Mouse (Mus musculus) ES-E14 (cell line): ENCODE measurements around the gene Osbpl2. TPM values are rescaled to one million over a fixed set of nuclear protein-coding genes. Genes with fewer than 3 reads are reported as not detected.

Experiments used
- DNase-seq: peaks from one replicate; pipeline ENCODE4 v3.0.0-alpha.2; 2013; ENCODE audit warnings: low read depth, low spot score
- H3K27ac ChIP-seq: 2 replicates; pipeline ENCODE4 v1.5.1; 2012; ENCODE audit warnings: low read depth, mild to moderate bottlenecking, low read length, moderate library complexity, mixed read lengths; ENCODE audit not compliant: poor library complexity, insufficient read depth, severe bottlenecking
- H3K36me3 ChIP-seq: 2 replicates; pipeline ENCODE4 v1.6.1; 2012; ENCODE audit warnings: mild to moderate bottlenecking, low read length, moderate library complexity, mixed read lengths; ENCODE audit not compliant: control insufficient read depth, poor library complexity, insufficient read depth, severe bottlenecking
- H3K4me1 ChIP-seq, 2 experiments: fragments of 150-350 bp in 1 of 2; sonication (generic) in 1 of 2; 2 replicates each; pipeline ENCODE4 v1.6.1; 2012; ENCODE audit warnings: low read length in 2 of 2, mild to moderate bottlenecking in 1 of 2, mixed read lengths in 1 of 2; ENCODE audit not compliant: control insufficient read depth in 2 of 2, insufficient read depth in 2 of 2, poor library complexity in 1 of 2
- H3K4me3 ChIP-seq, 2 experiments: fragments of 150-350 bp in 1 of 2; sonication (generic) in 1 of 2; 2 replicates each; pipeline ENCODE4 v1.5.1; 2012; ENCODE audit warnings: low read length in 2 of 2, low read depth in 1 of 2, mild to moderate bottlenecking in 1 of 2, mixed read lengths in 1 of 2; ENCODE audit not compliant: insufficient read depth in 1 of 2, poor library complexity in 1 of 2, severe bottlenecking in 1 of 2
- H3K9ac ChIP-seq: 2 replicates; pipeline ENCODE4 v1.6.1; 2012; ENCODE audit warnings: low read depth, mild to moderate bottlenecking, low read length, mixed read lengths; ENCODE audit not compliant: poor library complexity, insufficient read depth, severe bottlenecking
- H3K9me3 ChIP-seq: fragments of 150-350 bp; sonication (generic); 2 replicates; pipeline ENCODE4 v1.6.1; 2012; ENCODE audit warnings: low read depth, mild to moderate bottlenecking, low read length; ENCODE audit not compliant: control insufficient read depth, insufficient read depth
- CHD2 ChIP-seq: IDR thresholded peaks from 2 replicates; pipeline ENCODE4 v1.6.1; 2014; ENCODE audit warnings: mild to moderate bottlenecking, low read depth, low read length, inconsistent platforms
- HCFC1 ChIP-seq: IDR thresholded peaks from 2 replicates; pipeline ENCODE4 v1.6.1; 2012; ENCODE audit warnings: low read length, inconsistent platforms, borderline replicate concordance; ENCODE audit not compliant: insufficient read depth
- MAFK ChIP-seq: IDR thresholded peaks from 2 replicates; pipeline ENCODE4 v1.6.1; 2014; ENCODE audit warnings: mild to moderate bottlenecking, low read depth, low read length, inconsistent platforms; ENCODE audit not compliant: insufficient read depth
- ZC3H11A ChIP-seq: IDR thresholded peaks from 2 replicates; pipeline ENCODE4 v1.6.1; 2012; ENCODE audit warnings: low read depth, mild to moderate bottlenecking, inconsistent platforms, low read length, borderline replicate concordance
- ZNF384 ChIP-seq: IDR thresholded peaks from 2 replicates; pipeline ENCODE4 v1.6.1; 2012; ENCODE audit warnings: low read depth, low read length, inconsistent platforms
- in situ Hi-C, 2 experiments: fragments of 600-800 bp; cut with MboI; formaldehyde crosslinking; loops; one replicate each; pipeline ENCODE4 v1.15.1; 2025; ENCODE audit warnings: low sequenced_read_pairs in 2 of 2, inconsistent platforms in 1 of 2; ENCODE audit not compliant: unreplicated experiment in 2 of 2
- total RNA-seq: library from RNA; depleted of rRNA; stranded (reverse); fragments of 300-350 nt; gene quantifications from 2 replicates; pipeline ENCODE4 v1.2.3, GENCODE M21; 2012

The Osbpl2 gene
- total RNA-seq, 1 experiment, result 12.3 TPM

- Histone ChIP-seq H3K4me3 (no peak overlapping the region), H3K36me3 (peaks cover 87% of the 10 kb centered on the region), H3K9me3 (no peaks in the 10 kb centered on the region), H3K4me1 (peaks cover 0 to 2% of the 10 kb centered on the region in 2 experiments; a peak in 1 of 4 replicates), H3K9ac (no peak overlapping the region), H3K27ac (no peak overlapping the region)
- no peak for DNase-seq
- TF ChIP-seq HCFC1 (no peak), MAFK (no peak), ZC3H11A (no peak), CHD2 (no peak), ZNF384 (no peak)
- in situ Hi-C loops, result no loop called here
These were observed 78.4 kb downstream of the Osbpl2 start for GRCm38 (mm10) chr2:180197323-180198037.

- no peak for TF ChIP-seq MAFK
- in situ Hi-C loops, result no loop called here
- H3K4me1 ChIP-seq, result peaks cover 0 to 2% of the 10 kb centered on the region in 2 experiments; a peak in 1 of 4 replicates
- no peaks in the 10 kb centered on the region for H3K9me3 ChIP-seq
- DNase-seq, result no peak
- H3K27ac ChIP-seq, result no peak overlapping the region
- peaks cover 82% of the 10 kb centered on the region for H3K36me3 ChIP-seq
- H3K4me3 ChIP-seq, result no peak overlapping the region
- no peak overlapping the region for H3K9ac ChIP-seq
These were observed 79.7 kb downstream of the Osbpl2 start for GRCm38 (mm10) chr2:180198782-180199181.

- no peak overlapping the region for H3K27ac ChIP-seq
- DNase-seq, result no peak
- TF ChIP-seq MAFK, result no peak
- H3K9me3 ChIP-seq, result no peaks in the 10 kb centered on the region
- H3K4me3 ChIP-seq, result no peak overlapping the region
- in situ Hi-C loops, result no loop called here
- H3K9ac ChIP-seq, result no peak overlapping the region
- peaks cover 0 to 2% of the 10 kb centered on the region in 2 experiments; a peak in 1 of 4 replicates for H3K4me1 ChIP-seq
- peaks cover 79% of the 10 kb centered on the region for H3K36me3 ChIP-seq
These were observed 81.6 kb downstream of the Osbpl2 start for GRCm38 (mm10) chr2:180200681-180201080.

- no peak for TF ChIP-seq CHD2
- TF ChIP-seq ZC3H11A, result no peak
- TF ChIP-seq HCFC1, result no peak
- no peak for TF ChIP-seq MAFK
- no peak for TF ChIP-seq ZNF384
- Histone ChIP-seq H3K9me3 (no peaks in the 10 kb centered on the region), H3K4me3 (no peak overlapping the region), H3K4me1 (peaks cover 0 to 2% of the 10 kb centered on the region in 2 experiments; a peak in 1 of 4 replicates), H3K9ac (no peak overlapping the region), H3K36me3 (peaks cover 79% of the 10 kb centered on the region), H3K27ac (no peak overlapping the region)
- DNase-seq, result no peak
- in situ Hi-C loops, result no loop called here
These were observed 82.2 kb downstream of the Osbpl2 start for GRCm38 (mm10) chr2:180201303-180201702.

- no peak for TF ChIP-seq HCFC1
- no peak for TF ChIP-seq ZNF384
- TF ChIP-seq MAFK, result no peak
- no peak for TF ChIP-seq CHD2
- no peak for TF ChIP-seq ZC3H11A
- no peak for DNase-seq
- in situ Hi-C loops, result no loop called here
These were observed 83.2 kb downstream of the Osbpl2 start for GRCm38 (mm10) chr2:180202263-180202662.

More at GRCm38 (mm10) chr2:180202263-180202662, 83.2 kb downstream of the Osbpl2 start:
- Histone ChIP-seq H3K36me3 (peaks cover 80% of the 10 kb centered on the region), H3K9me3 (no peaks in the 10 kb centered on the region), H3K27ac (no peak overlapping the region), H3K4me3 (no peak overlapping the region), H3K9ac (no peak overlapping the region), H3K4me1 (peaks cover 0 to 2% of the 10 kb centered on the region in 2 experiments; a peak in 1 of 4 replicates)
